Mouse (Mus musculus): ENCODE measurements at regions not wholly inside any gene's neighbourhood (a gene's known extent, or its start where the extent isn't known, plus 50 kb on each side); places are given as distances from the start of the nearest gene placed in this dataset.

DNA sequence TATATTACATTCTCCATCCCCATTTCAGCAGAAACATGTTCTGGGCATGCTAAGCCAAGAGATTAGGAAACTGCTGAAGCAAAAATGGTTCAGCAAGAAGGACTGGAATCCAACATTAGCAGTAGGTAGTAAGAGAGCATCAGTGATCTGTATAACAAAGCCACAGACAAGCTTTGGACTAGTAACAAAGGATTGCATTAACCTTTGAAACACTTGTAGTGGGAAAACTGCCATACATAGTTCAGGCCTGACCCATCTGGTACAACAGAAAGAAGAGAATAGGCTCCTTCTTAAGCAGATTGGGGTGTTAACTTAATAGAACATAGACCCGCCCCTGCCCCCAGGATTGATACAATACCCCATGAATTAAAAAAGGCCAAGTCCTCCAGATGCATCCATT, 389.2 kb downstream of the Slco4c1 start:
- TF ChIP-seq CTCF (IDR thresholded peaks at IDR 0.05; ENCODE audit: low read depth, low read length), result no peak
- TF ChIP-seq POLR2A (IDR thresholded peaks at IDR 0.05; ENCODE audit: borderline replicate concordance, low read depth, low read length), result no peak

All from bone marrow macrophage, adult 2 months (primary cell).